Mouse (Mus musculus): ENCODE measurements around the gene Nudc. TPM values are rescaled to one million over a fixed set of nuclear protein-coding genes. Genes with fewer than 3 reads are reported as not detected.

The Nudc gene
- polyA plus RNA-seq, 1 experiment from 2014 or later, result 390 TPM

DNA sequence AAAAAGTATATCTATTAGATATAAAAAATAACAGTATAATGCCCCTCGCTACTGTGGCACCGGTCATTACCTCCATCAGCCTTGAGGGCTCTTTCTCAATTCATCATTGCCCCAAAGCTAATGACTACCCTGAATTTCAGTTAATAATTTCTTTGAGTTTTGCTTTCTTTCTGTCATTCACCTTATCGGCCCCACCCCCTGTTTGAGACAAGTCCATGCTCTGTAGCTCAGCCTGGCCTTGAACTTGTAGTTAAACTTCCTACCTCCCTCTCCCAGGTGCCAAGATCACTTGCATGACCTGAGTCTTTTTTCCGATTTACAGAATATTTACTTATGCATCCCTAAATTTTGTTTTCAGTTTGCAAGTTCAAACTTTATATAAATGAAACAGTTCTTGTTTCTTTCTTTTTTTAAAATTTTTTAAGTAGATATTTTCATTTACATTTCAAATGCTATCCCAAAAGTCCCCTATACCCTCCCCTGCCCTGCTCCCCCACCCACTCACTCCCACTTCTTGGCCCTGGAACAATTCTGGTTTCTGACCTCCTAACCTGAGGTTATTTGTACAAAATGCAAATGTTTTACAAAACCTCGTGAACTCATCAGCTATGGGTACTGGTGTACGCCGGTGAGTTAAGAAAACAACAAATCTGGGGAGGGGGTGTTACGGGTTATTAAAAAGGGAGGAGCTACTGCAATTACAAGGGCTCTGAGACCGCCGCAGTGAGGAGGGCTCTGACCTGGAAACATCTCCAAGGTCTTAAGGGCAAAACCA lies 23.7 kb upstream of the Nudc start:
- Histone ChIP-seq H3K4me2 (no peak overlapping the region), H3K4me3 (replicated peaks) (no peak overlapping the region), H3K36me3 (no peaks in the 10 kb centered on the region), H3K9me3 (peaks cover 2% of the 10 kb centered on the region; the same call in 1 of the 2 replicates), H3K27ac (no peak overlapping the region), H3K27me3 (no peaks in the 10 kb centered on the region), H3K9ac (replicated peaks) (no peak overlapping the region), H3K4me1 (replicated peaks) (no peaks in the 10 kb centered on the region; the same call in 1 of the 2 replicates)
- WGBS, result 80% methylated on average over 10 of the region's 10 CpGs
- no peak for ATAC-seq (ENCODE audit: insufficient number of reproducible peaks, insufficient read depth, low FRiP score, low TSS enrichment, low read depth)

DNA sequence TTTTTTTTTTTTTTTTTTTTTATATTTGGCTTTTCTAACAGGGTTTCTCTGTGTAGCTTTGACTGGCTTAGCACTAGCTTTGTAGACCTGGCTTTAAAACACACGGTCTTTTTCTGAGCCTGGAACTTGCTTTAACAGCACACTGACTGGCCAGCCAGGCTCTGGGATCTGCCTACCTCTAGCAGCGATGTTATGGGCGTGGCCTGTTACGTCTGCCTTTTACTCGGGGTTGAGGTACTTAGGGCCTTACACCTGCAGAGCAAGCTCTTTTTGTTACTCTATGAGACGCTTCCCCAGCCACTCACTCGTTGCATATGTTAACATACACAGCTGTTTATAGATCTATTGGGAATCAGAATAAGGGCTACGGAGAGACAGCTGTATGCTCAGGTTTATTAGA lies 21.5 kb upstream of the Nudc start:
- no peaks in the 10 kb centered on the region for H3K27me3 ChIP-seq
- H3K4me3 ChIP-seq (replicated peaks), result no peak overlapping the region
- no peak overlapping the region for H3K4me2 ChIP-seq
- ATAC-seq (ENCODE audit: insufficient number of reproducible peaks, insufficient read depth, low FRiP score, low TSS enrichment, low read depth), result no peak
- peaks cover 8% of the 10 kb centered on the region; the same call in 1 of the 2 replicates for H3K9me3 ChIP-seq
- 29% methylated on average over 8 of the region's 8 CpGs for WGBS
- H3K27ac ChIP-seq, result no peak overlapping the region
- H3K4me1 ChIP-seq (replicated peaks), result no peaks in the 10 kb centered on the region
- no peaks in the 10 kb centered on the region for H3K36me3 ChIP-seq
- H3K9ac ChIP-seq (replicated peaks), result no peak overlapping the region

DNA sequence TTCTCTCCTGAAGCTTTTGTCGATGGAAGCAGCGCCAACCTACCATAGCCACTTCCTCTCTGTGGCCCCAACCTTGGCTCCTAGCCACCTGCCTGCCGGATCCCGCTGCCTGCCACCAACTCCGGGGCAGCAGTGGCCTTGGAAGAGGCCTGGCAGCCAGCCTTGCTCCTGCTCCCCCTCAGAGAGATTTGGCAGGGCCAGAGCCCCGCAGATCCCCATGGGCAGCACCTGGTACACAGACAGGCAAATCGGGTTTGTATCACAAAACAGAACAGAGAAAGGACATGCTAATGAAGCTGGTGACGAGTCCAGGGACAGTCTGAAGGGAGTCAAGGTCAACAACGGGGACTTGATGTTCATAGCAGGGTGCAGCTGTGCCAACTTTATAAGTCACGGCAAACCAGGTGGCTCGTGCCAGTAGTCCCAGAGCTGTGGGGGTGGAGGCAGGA lies 17.4 kb upstream of the Nudc start:
- no peak overlapping the region for H3K4me3 ChIP-seq (replicated peaks)

DNA sequence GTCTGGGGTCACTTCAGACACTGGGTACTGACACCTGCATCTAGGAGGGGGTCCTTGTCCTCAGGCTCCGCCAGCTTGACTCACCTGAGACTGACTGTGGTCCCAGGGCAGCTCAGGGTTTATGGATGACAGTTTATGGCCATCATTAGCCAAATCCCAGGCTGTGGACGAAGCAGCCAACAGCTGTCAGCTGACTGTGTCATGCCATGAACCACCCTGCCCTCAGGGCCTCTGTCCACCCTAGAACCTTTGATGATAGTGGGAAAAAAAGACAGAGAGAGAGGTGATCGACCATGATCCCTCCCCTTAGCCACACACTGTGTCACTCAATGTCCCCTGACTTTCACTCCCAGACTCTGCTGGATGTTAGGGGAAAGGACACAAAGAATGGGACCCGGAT lies 15.8 kb upstream of the Nudc start:
- peaks cover 8% of the 10 kb centered on the region; the same call in 1 of the 2 replicates for H3K9me3 ChIP-seq
- H3K9ac ChIP-seq (replicated peaks), result no peak overlapping the region
- no peak overlapping the region for H3K4me3 ChIP-seq (replicated peaks)
- no peak overlapping the region for H3K27ac ChIP-seq
- ATAC-seq (ENCODE audit: insufficient number of reproducible peaks, insufficient read depth, low FRiP score, low TSS enrichment, low read depth), result no peak
- no peaks in the 10 kb centered on the region for H3K36me3 ChIP-seq
- H3K4me2 ChIP-seq, result no peak overlapping the region
- 51% methylated on average over 4 of the region's 4 CpGs for WGBS
- H3K4me1 ChIP-seq (replicated peaks), result no peaks in the 10 kb centered on the region
- H3K27me3 ChIP-seq, result peaks cover 5% of the 10 kb centered on the region; the same call in 1 of the 2 replicates

More for the DNA sequence above, 17.4 kb upstream of the Nudc start:
- Histone ChIP-seq H3K4me1 (replicated peaks) (no peaks in the 10 kb centered on the region), H3K27me3 (no peaks in the 10 kb centered on the region), H3K36me3 (no peaks in the 10 kb centered on the region), H3K9me3 (peaks cover 8% of the 10 kb centered on the region; the same call in 1 of the 2 replicates), H3K9ac (replicated peaks) (no peak overlapping the region), H3K27ac (no peak overlapping the region), H3K4me2 (no peak overlapping the region)
- 80% methylated on average over 11 of the region's 11 CpGs for WGBS
- ATAC-seq (ENCODE audit: insufficient number of reproducible peaks, insufficient read depth, low FRiP score, low TSS enrichment, low read depth), result no peak

DNA sequence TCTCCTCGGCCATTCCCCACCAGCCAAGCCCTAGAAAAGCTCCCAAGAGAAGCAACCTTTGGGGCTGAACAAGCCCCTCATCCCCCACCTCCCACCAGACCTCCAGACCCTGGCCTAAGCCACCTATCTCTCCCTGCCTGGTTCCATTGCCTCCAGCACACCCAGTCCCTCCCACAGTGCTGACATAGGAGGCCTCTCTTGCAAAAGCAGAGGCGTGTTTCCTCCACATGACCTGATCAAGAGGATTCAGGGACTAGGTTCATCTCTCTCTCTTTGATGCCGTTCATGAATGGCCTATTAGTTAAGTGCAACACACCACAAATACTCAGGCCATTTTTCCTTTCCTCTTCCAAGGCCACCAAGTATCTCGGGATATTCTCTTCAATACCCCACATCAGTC lies 14.1 kb upstream of the Nudc start:
- Histone ChIP-seq H3K4me1 (replicated peaks) (no peaks in the 10 kb centered on the region), H3K27me3 (peaks cover 13% of the 10 kb centered on the region; the same call in 1 of the 2 replicates), H3K27ac (no peak overlapping the region), H3K9me3 (peaks cover 8% of the 10 kb centered on the region; the same call in 1 of the 2 replicates), H3K36me3 (no peaks in the 10 kb centered on the region), H3K4me3 (replicated peaks) (no peak overlapping the region), H3K4me2 (no peak overlapping the region), H3K9ac (replicated peaks) (no peak overlapping the region)
- WGBS, result 72% methylated on average over 4 of the region's 4 CpGs
- ATAC-seq (ENCODE audit: insufficient number of reproducible peaks, insufficient read depth, low FRiP score, low TSS enrichment, low read depth), result no peak

DNA sequence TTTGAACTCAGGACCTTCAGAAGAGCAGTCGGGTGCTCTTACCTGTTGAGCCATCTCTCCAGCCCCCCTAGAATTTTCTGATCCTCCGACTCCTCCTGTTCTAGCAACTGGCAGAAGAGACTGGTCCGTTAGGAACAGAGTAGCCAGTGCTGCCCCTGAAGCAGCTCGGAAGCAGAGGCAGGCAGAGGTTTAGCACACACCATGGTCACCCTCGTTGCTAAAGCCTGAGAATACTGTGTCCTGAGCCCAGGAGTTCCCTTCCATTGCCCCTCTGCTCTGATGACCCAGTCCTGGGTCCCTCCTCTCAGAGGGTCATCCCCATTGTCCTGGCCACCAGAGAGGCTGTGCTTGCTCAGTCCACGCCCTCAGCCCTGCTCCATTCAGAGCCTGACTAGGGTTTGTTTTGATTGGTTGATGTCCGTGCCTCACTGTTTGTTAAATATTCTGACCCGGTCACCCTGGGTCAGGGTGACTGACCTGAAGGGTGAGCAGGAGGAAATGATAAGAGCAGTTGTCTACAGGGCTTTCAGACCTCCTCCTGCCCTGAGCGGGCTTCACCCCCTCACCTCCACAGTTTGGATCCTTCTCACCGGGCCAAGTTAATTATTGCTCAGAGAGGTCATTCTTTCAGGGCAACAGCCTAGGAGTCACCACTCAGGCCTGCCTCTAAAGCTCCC lies 11.4 kb upstream of the Nudc start:
- H3K4me1 ChIP-seq (replicated peaks), result no peaks in the 10 kb centered on the region
- H3K36me3 ChIP-seq, result no peaks in the 10 kb centered on the region
- H3K4me2 ChIP-seq, result no peak overlapping the region
- ATAC-seq (ENCODE audit: insufficient number of reproducible peaks, insufficient read depth, low FRiP score, low TSS enrichment, low read depth), result no peak
- no peaks in the 10 kb centered on the region for H3K9me3 ChIP-seq
- no peak overlapping the region for H3K27ac ChIP-seq
- no peak overlapping the region for H3K4me3 ChIP-seq (replicated peaks)
- peaks cover 22% of the 10 kb centered on the region for H3K27me3 ChIP-seq
- 43% methylated on average over 10 of the region's 10 CpGs for WGBS
- H3K9ac ChIP-seq (replicated peaks), result no peak overlapping the region

DNA sequence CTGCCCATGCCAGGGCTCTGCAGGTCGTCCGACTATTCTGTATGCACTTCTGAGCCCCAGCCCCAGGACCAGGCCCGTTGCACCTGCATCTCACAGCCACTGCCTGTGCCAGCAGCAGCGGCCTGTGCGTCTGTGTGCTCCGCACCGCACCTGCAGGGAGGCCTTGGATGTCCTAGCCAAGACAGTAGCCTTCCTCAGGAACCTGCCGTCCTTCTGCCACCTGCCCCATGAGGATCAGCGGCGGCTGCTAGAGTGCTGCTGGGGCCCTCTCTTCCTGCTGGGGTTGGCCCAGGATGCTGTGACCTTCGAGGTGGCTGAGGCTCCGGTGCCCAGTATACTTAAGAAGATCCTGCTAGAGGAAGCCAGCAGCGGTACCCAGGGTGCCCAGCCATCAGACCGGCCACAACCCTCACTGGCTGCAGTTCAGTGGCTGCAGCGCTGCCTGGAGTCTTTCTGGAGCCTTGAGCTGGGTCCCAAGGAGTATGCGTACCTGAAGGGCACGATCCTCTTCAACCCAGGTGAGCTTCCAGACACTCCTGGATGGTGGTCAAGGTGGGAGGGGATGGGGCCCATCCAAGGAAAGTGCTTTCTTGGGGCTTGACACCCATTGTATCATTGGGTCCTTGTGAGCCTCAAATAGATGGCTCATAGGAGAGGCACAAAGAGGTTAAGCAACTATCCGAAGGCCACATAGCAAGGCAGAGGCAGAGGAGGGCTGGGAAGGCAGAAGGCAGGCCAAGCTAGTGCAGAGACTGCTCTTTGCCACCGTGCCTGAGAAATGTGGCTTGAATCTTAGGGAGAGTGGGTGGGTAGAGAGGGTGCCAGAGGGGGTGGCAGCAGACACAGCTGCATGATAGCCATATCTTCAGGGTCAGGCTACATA lies 7.9 kb upstream of the Nudc start:
- WGBS, result 77% methylated on average over 19 of the region's 19 CpGs
- Histone ChIP-seq H3K27ac (no peak overlapping the region), H3K4me3 (replicated peaks) (no peak overlapping the region), H3K36me3 (no peaks in the 10 kb centered on the region), H3K9me3 (no peaks in the 10 kb centered on the region), H3K27me3 (peaks cover 36% of the 10 kb centered on the region), H3K9ac (replicated peaks) (no peak overlapping the region), H3K4me1 (replicated peaks) (no peaks in the 10 kb centered on the region), H3K4me2 (no peak overlapping the region)
- ATAC-seq (ENCODE audit: insufficient number of reproducible peaks, insufficient read depth, low FRiP score, low TSS enrichment, low read depth), result no peak

DNA sequence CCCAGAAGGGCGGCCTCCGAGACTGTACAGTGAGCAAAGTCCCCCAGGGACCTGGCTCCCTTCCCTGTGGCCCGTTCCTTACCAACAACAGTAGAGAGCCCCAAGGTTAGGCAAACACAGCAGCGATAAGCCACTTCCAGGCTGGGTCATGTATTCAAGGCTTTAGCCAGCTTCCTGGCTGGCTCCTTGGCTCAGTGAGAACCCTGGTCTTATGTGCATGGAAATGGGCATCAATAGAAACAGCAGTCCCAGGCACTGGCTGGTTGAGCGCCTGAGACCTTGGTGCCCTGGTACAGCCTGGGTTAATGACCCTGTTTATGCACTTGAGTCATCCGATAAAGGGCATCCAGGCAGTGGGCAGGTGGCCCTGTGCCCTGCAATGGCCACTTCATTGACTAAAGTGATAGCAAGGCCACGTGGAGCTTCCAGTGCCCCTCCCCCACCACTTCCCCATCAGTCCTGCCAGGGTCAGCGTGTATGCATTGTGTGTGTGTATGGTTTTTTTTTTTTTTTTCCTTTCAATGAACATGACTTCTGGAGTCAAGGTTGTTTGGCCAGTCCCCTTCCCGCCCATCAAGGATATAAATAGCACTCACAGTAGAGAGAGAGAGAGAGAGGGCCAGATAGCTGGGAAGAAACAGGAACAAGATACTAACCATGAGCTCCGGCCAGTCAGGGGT lies 7.1 kb upstream of the Nudc start, which contains the start of gene Nr0b2:
Gene Nr0b2 (plus strand): TSS at position 609 of the 680 bp plus-strand sequence.
- Histone ChIP-seq H3K4me2 (no peak within 1 kb of the TSS), H3K9ac (replicated peaks) (no peak within 1 kb of the TSS), H3K27me3 (peaks cover 36% of the 10 kb centered on the region), H3K27ac (no peak within 1 kb of the TSS), H3K4me1 (replicated peaks) (no peaks in the 10 kb centered on the region), H3K36me3 (no peaks in the 10 kb centered on the region), H3K9me3 (peaks cover 5% of the 10 kb centered on the region; the same call in 1 of the 2 replicates), H3K4me3 (replicated peaks) (no peak within 1 kb of the TSS)
- ATAC-seq (ENCODE audit: insufficient number of reproducible peaks, insufficient read depth, low FRiP score, low TSS enrichment, low read depth), result no peak
- WGBS, result 77% methylated on average over 10 of the region's 10 CpGs

DNA sequence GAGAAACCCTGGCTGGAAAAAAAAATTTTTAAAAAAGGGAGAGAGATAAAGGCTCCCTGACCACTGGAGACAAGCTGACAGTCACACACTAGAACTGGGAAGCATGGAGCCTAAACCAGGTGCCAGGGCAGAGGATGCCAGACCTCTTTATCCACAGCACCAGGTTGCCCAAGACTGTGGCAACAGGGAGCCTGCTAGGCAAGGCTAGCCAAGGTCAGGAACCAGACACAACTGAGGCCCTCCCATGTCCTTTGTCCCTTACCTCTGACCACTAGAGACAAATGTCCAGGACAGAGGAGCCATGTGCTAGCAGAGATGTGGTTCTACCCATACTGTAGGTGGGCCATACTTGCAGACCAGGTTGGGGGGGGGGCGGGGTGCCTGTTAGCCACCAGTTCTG lies 6.2 kb upstream of the Nudc start:
- Histone ChIP-seq H3K4me1 (replicated peaks) (no peaks in the 10 kb centered on the region), H3K4me2 (no peak overlapping the region), H3K4me3 (replicated peaks) (no peak overlapping the region), H3K27ac (no peak overlapping the region), H3K36me3 (no peaks in the 10 kb centered on the region), H3K9me3 (peaks cover 5% of the 10 kb centered on the region; the same call in 1 of the 2 replicates), H3K9ac (replicated peaks) (no peak overlapping the region), H3K27me3 (peaks cover 32% of the 10 kb centered on the region)
- no peak for ATAC-seq (ENCODE audit: insufficient number of reproducible peaks, insufficient read depth, low FRiP score, low TSS enrichment, low read depth)
- WGBS, result 88% methylated on average over 1 of the region's 1 CpGs

DNA sequence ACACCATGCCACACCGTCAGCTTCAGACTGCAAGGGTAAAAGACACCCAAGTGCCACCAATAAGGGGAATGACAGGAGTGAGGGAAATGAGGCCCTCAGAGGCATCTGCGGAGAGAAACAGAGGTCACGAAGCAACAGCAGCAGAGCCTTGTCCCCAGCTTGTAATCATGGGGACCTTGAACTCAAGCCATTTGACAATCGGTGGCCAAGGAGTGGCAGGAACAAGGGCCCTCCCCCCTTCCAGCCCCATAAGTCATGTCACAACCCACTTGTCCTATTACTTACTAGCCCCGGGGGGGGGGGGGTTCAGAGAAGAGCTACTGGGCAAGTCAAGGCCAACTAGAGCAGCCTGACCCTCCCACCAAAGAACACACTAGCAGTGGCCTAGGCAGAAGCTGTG lies 9.1 kb downstream of the Nudc start:
- ATAC-seq (ENCODE audit: insufficient number of reproducible peaks, insufficient read depth, low FRiP score, low TSS enrichment, low read depth), result no peak
- 94% methylated on average over 5 of the region's 5 CpGs for WGBS
- H3K36me3 ChIP-seq, result peaks cover 99% of the 10 kb centered on the region
- H3K9ac ChIP-seq (replicated peaks), result no peak overlapping the region
- no peak overlapping the region for H3K27ac ChIP-seq
- no peak overlapping the region for H3K4me2 ChIP-seq
- no peak overlapping the region for H3K4me3 ChIP-seq (replicated peaks)
- no peaks in the 10 kb centered on the region for H3K9me3 ChIP-seq
- H3K27me3 ChIP-seq, result no peaks in the 10 kb centered on the region
- H3K4me1 ChIP-seq (replicated peaks), result no peaks in the 10 kb centered on the region
